Mouse (Mus musculus): ENCODE data around the gene Pacs1.
"Not testable (repeated sequence)": the region's sequence is repeated elsewhere in the genome, so short reads cannot be mapped to it uniquely, and the experiment has no call there.

The Pacs1 gene

GRCm38 (mm10) chr19:5267015-5267414 lies 5.9 kb downstream of the Pacs1 start:
- no peak for DNase-seq

GRCm38 (mm10) chr19:5257140-5257539 lies 15.8 kb downstream of the Pacs1 start:
- no peak for DNase-seq

- peak; percentile 33 for DNase-seq
Measured at GRCm38 (mm10) chr19:5236981-5237380, 35.9 kb downstream of the Pacs1 start.

GRCm38 (mm10) chr19:5232696-5233095 lies 40.2 kb downstream of the Pacs1 start:
- no peak for DNase-seq

- DNase-seq = no peak
Measured at GRCm38 (mm10) chr19:5230110-5230509, 42.8 kb downstream of the Pacs1 start.

- DNase-seq = no peak
Measured at GRCm38 (mm10) chr19:5224624-5225023, 48.3 kb downstream of the Pacs1 start.

- DNase-seq = no peak
Measured at GRCm38 (mm10) chr19:5224077-5224476, 48.8 kb downstream of the Pacs1 start.

GRCm38 (mm10) chr19:5221926-5222325 lies 51.0 kb downstream of the Pacs1 start:
- DNase-seq = no peak

- not testable (repeated sequence) for DNase-seq
Measured at GRCm38 (mm10) chr19:5221219-5221723, 51.6 kb downstream of the Pacs1 start.

DNA sequence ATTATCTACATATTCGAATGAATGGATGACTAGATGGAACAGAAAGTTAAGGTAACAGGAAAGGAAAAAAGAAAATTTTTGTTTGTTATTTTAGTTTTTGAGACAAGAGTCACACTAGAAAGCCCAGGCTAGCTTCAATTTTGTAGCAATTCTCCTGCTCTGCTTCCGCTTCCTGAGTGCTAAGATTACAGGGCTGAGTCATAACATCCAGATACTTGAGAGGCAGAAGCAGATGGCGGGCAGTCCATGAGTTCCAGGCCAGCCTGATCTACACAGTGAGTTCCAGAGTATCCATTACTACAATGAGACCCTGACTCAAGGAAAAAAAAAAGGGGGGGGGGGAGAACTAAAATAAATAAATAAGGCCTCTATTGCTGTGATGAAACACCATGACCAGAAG lies 52.5 kb downstream of the Pacs1 start:
- no peak for DNase-seq

GRCm38 (mm10) chr19:5201691-5202090 lies 71.2 kb downstream of the Pacs1 start:
- DNase-seq = no peak

- DNase-seq = not testable (repeated sequence)
Measured at GRCm38 (mm10) chr19:5200617-5201016, 72.3 kb downstream of the Pacs1 start.

- DNase-seq = no peak
Measured at GRCm38 (mm10) chr19:5198553-5198952, 74.4 kb downstream of the Pacs1 start.

GRCm38 (mm10) chr19:5195417-5196035 lies 77.4 kb downstream of the Pacs1 start:
- DNase-seq = peak; percentile 70

DNA sequence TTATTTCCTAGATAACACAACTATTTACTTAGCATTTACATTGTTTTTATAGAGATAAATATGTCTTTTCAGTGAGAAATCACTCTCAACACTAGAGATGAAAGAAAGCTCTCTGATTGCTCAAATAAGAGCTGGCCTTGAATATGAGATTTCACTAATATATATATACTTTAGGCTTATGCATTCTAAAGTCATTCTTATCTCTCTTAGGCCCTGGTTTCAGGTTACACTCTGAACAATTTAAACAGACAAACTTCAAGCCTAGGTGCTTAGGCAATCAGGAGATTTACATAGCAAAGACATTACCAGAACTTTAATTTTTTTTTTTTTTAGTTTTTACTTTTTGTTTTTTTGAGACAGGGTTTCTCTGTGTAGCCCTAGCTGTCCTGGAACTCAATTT lies 80.5 kb downstream of the Pacs1 start:
- no peak for DNase-seq

- no peak for DNase-seq
Measured at GRCm38 (mm10) chr19:5187439-5187838, 85.5 kb downstream of the Pacs1 start.

DNA sequence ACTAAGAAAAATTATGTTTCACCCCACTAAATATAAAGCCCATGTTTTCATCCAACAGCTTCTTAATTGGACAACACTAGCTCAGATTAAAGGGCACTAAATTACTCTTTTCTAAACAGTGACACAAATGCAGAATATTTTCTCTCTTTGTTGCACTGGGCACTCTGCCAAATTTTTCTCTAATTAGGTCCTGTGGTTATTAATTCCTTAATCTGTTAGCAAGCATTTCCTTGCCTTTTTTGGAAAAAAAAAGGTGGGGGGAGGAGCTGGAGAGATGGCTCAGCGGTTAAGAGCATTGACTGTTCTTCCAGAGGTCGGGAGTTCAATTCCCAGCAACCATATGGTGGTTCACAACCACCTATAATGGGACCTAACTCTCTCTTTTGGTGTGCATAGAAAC lies 91.0 kb downstream of the Pacs1 start:
- DNase-seq = no peak

DNA sequence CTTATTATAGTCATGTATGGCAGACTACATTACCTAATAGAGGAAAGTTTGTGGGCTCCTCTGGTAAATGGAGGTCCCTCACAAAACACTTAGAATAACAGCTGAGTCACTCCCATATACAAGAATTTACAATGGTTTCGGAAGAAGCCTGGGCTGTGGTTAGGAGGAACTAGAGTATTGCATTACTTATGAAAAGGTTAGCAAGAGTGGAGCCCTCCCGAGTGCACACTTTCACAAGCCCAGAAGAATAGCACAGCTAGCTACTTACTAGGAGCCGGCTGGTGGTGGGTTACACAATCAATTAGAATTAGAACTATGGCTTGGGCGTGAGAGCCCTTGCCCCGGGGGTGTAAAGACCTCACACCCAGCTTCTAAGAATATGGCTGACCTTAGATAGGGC lies 94.3 kb downstream of the Pacs1 start:
- no peak for DNase-seq

DNA sequence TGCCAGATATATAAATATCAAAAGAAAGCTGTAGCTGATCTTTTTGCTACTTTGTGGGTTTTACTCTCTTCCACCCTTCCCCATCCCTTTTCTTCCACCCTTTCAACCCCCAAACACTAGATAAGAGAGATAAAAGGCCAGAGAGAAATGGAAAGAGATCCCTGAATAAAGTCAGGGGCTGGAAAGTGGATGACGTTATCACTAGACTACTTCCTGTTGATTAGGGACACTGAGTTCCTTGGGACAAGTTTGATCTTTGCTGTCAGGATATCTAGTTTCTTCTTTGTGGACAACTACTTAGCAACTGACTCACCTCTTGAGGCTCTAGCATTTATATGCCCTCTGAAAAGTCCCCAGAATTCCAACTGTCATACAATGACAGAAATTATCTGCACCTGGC lies 102.5 kb downstream of the Pacs1 start:
- no peak for DNase-seq

DNA sequence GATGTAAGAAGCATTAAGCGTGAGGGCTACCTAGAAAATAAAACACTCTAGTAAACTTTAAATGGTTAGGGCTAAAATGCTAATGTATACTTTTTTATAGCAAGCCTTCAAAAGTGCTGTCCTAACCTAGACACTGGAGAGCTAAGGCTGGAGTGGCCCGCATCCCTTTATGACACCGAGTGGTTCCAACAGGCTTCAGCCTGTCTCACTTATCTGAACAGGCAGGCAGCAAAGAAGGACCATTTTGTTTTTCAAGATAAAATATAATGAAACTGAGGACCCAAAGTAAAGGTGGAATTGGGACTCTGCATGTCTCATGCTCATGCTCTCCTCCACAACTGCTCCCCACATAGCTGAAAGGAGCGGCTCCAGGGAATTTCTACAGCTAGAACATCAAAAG lies 105.4 kb downstream of the Pacs1 start:
- DNase-seq = no peak

GRCm38 (mm10) chr19:5164380-5164779 lies 108.5 kb downstream of the Pacs1 start:
- peak; percentile 25 for DNase-seq

DNA sequence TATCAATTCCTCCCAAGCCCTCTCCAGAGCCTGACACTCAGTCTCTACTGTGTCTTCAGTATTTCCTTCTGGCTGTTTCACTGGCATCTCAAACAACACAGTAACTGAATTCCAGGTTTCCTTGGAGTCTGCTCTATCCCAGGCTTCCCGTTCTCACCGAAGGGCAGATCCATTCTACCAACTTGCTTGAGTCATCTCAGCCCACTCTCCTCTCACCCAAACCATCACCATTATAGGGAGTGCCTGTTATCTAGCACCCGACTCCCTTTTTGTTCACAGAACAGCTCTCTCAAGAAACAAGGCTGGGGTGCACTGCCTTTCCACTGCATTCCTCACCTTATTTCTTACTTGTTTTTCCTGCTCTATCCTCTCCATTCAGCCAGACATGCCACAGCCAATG lies 111.0 kb downstream of the Pacs1 start:
- no peak for DNase-seq

DNA sequence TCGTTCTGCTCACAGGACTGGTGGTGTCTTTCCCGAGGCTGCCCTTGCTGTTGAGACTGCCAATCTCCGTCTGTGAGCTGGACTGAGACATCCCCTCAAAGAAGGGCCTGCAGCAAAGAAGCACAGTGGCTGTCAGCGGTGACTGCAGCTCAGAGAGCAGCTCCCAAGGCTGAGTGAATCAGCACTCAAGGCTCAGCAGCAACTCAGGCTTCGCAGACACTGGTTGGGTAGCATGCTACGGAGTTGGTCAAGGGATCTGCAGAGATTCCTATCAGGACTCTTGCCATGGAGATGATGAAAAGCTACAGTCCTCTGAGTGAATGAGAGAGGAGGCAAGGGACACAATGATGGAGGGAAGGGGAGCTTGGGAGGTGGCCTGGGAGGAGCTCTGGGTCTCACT lies 120.7 kb downstream of the Pacs1 start:
- DNase-seq = no peak

GRCm38 (mm10) chr19:5151741-5152140 lies 121.2 kb downstream of the Pacs1 start:
- no peak for DNase-seq

- peak; percentile 66 for DNase-seq
Measured at GRCm38 (mm10) chr19:5151331-5151730, 121.6 kb downstream of the Pacs1 start.

Data from lung, postnatal 14 days (tissue).